Mouse (Mus musculus): ENCODE results near the gene Pbld1.

- TF ChIP-seq TAL1 (IDR thresholded peaks at IDR 0.05; ENCODE audit: low read length) (no peak), GATA1 (IDR thresholded peaks at IDR 0.05; ENCODE audit: low read length) (no peak)
Observed at GRCm38 (mm10) chr10:63054586-63054985, 5.4 kb upstream of the Pbld1 start.

All from erythroblast, embryonic 14.5 days (primary cell).